Mouse (Mus musculus) forebrain, postnatal 0 days (tissue): ENCODE data around the gene Uso1. TPM values are rescaled to one million over a fixed set of nuclear protein-coding genes. Genes with fewer than 3 reads are reported as not detected.
A peak's percentile ranks its signal among the peaks of the same experiment; 100 is the strongest.

Source experiments
- ATAC-seq: fragments of 200-750 bp; cut with Nextera tagmentation; 2 replicates; pipeline ENCODE4 v1.8.0; 2017; ENCODE audit warnings: mild to moderate bottlenecking, moderate library complexity
- DNase-seq: peaks from one replicate; pipeline ENCODE4 v3.0.0-alpha.2; 2015
- H3K27ac ChIP-seq: fragments of 300-500 bp; sonication (generic); 2 replicates; pipeline ENCODE4 v1.5.1; 2014; ENCODE audit warnings: low read depth, mild to moderate bottlenecking, antibody characterized with exemption, low read length, moderate library complexity, mixed read lengths
- H3K27me3 ChIP-seq: fragments of 300-500 bp; sonication (generic); 2 replicates; pipeline ENCODE4 v1.6.1; 2014; ENCODE audit warnings: mild to moderate bottlenecking, low read length, mixed read lengths; ENCODE audit not compliant: insufficient read depth
- H3K36me3 ChIP-seq: fragments of 300-500 bp; sonication (generic); 2 replicates; pipeline ENCODE4 v1.6.1; 2014; ENCODE audit warnings: mild to moderate bottlenecking, moderate library complexity; ENCODE audit not compliant: insufficient read depth
- H3K4me1 ChIP-seq: fragments of 300-500 bp; sonication (generic); 2 replicates; pipeline ENCODE4 v1.6.1; 2014; ENCODE audit warnings: antibody characterized with exemption; ENCODE audit not compliant: insufficient read depth
- H3K4me2 ChIP-seq: fragments of 300-500 bp; sonication (generic); 2 replicates; pipeline ENCODE4 v1.6.1; 2014; ENCODE audit warnings: low read depth, mild to moderate bottlenecking, moderate library complexity
- H3K4me3 ChIP-seq: fragments of 300-500 bp; sonication (generic); 2 replicates; pipeline ENCODE4 v1.5.1; 2014; ENCODE audit warnings: low read depth, low read length, mixed read lengths
- H3K9ac ChIP-seq: fragments of 300-500 bp; sonication (generic); 2 replicates; pipeline ENCODE4 v1.6.1; 2014; ENCODE audit warnings: mild to moderate bottlenecking
- H3K9me3 ChIP-seq: fragments of 300-500 bp; sonication (generic); 2 replicates; pipeline ENCODE4 v1.6.1; 2016; ENCODE audit warnings: low read length
- CTCF ChIP-seq: sonication (generic); IDR thresholded peaks from 2 replicates; pipeline ENCODE4 v1.5.1; 2016; ENCODE audit warnings: antibody characterized with exemption, control low read depth, low read depth
- WGBS: fragments of 180-500 bp; shearing (Covaris S2); extraction: QIAGEN DNeasy Blood & Tissue Kit; methylation state at CpG from one replicate; pipeline ENCODE4 v1.1.7; 2014; 5-methylcytosine and 5-hydroxymethylcytosine counted together
- polyA plus RNA-seq: library from polyadenylated mRNA; unstranded; fragments of >200 nt; fragmentation: Nextera tagmentation; extraction: Ambion mirVana; gene quantifications from 2 replicates; pipeline ENCODE4 v1.2.1, GENCODE M21; 2015
- total RNA-seq: library from RNA; depleted of rRNA; stranded (reverse); fragments of >200 nt; gene quantifications from 2 replicates; pipeline ENCODE4 v1.2.3, GENCODE M21; 2014

Gene Uso1
- total and polyA plus RNA-seq, 2 experiments from 2014 or later = 19.1 to 24.8 TPM

- no peaks in the 10 kb centered on the region for H3K4me1 ChIP-seq
- WGBS = 82% methylated on average over 8 of the region's 8 CpGs
These were observed 72.5 kb downstream of the Uso1 start for GRCm38 (mm10) chr5:92210205-92210604.

GRCm38 (mm10) chr5:92212231-92212630 is 74.5 kb downstream of the Uso1 start:
- no peaks in the 10 kb centered on the region for H3K27me3 ChIP-seq
- H3K36me3 ChIP-seq = no peaks in the 10 kb centered on the region
- no peaks in the 10 kb centered on the region for H3K4me1 ChIP-seq
- no peak for ATAC-seq
- H3K9me3 ChIP-seq = no peaks in the 10 kb centered on the region
- no peak overlapping the region for H3K4me2 ChIP-seq
- no peak overlapping the region for H3K9ac ChIP-seq
- no peak for DNase-seq
- no peak overlapping the region for H3K27ac ChIP-seq
- 87% methylated on average over 4 of the region's 4 CpGs for WGBS
- H3K4me3 ChIP-seq = no peak overlapping the region
- TF ChIP-seq CTCF = no peak

More at GRCm38 (mm10) chr5:92210205-92210604, 72.5 kb downstream of the Uso1 start:
- no peaks in the 10 kb centered on the region for H3K9me3 ChIP-seq
- H3K36me3 ChIP-seq = no peaks in the 10 kb centered on the region; the same call in 1 of the 2 replicates
- H3K4me2 ChIP-seq = no peak overlapping the region
- H3K27me3 ChIP-seq = no peaks in the 10 kb centered on the region
- no peak overlapping the region for H3K4me3 ChIP-seq
- no peak overlapping the region for H3K9ac ChIP-seq
- TF ChIP-seq CTCF = no peak
- no peak overlapping the region for H3K27ac ChIP-seq
- no peak for DNase-seq
- no peak for ATAC-seq

DNA sequence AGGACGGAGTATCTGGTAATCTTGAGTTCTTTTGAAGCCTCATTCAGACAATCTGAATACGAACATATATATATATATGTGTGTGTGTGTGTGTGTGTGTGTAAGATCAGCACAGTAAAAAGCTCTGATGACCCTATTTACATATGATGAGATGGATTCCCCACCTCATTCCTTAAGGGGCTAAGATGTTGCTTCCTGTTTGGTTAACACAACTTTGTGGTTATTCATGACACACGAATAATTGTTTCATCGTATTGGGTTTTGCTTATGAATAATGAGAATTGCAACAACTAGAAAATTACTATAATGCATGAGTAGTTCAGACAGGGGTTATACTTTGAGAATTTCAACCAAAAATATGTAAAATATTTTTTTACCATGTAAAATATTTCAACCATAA is 77.6 kb downstream of the Uso1 start, which contains the start of gene U90926:
Gene U90926, minus strand, starts transcription at position 101 of the 400 bp plus-strand sequence.
- Histone ChIP-seq H3K36me3 (no peaks in the 10 kb centered on the region), H3K9ac (no peak within 1 kb of the TSS), H3K4me1 (no peaks in the 10 kb centered on the region), H3K9me3 (no peaks in the 10 kb centered on the region), H3K4me2 (no peak within 1 kb of the TSS), H3K4me3 (no peak within 1 kb of the TSS), H3K27me3 (no peaks in the 10 kb centered on the region), H3K27ac (no peak within 1 kb of the TSS)
- WGBS = 93% methylated on average over 4 of the region's 4 CpGs
- TF ChIP-seq CTCF = no peak
- DNase-seq (no peak), ATAC-seq (no peak)

DNA sequence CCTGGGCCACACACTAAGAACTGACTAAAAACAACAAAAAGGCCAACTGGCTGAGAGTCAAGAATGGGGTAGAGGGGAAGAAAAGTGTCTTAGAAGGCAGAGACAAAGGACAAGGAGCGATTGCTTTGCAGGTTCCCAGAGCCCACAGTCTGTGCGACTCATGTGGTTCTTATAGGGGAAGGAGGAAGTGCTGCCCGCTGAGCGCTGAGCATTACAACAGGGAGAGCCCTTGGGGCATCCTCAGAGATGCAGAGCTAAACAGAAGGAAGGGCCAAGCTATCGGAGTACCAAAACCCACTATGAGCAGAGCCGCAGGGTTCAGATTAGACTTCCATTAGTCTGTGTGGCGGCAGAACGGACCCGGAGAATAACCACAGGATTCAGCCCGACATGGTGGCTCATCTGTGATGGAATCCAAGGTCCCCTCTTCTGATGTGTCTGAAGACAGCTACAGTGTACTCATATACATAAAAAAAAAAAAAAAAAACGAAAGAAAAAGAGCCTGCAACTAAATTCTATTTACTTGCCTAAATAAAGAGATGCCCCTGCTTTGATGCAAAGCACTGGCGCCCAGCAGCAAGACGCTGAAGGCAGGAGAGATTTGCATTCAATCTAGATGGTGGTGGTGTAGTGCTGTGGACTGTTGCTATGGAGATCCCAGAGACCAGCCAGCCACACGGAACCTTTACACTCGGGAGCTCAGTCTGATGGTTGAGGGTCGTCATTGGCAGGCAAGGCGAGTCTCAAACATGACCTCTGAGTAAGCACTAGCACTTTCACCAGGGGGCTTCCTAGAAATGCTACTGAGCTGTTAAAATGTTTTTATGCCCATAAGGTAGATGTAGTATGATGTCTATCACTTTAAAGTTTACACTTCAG is 81.4 kb downstream of the Uso1 start:
- ATAC-seq (peak; percentile 91), DNase-seq (peak; percentile 31)
- WGBS = 27% methylated on average over 17 of the region's 17 CpGs
- no peak overlapping the region for H3K4me3 ChIP-seq
- H3K4me1 ChIP-seq = no peaks in the 10 kb centered on the region
- H3K9me3 ChIP-seq = no peaks in the 10 kb centered on the region
- H3K9ac ChIP-seq = no peak overlapping the region
- H3K27ac ChIP-seq = peak overlapping the region; percentile 10; the same call in 1 of the 2 replicates
- H3K36me3 ChIP-seq = no peaks in the 10 kb centered on the region
- H3K4me2 ChIP-seq = 0 out of 2 replicates have a peak overlapping the region, but pooled peaks have one; percentile 3
- H3K27me3 ChIP-seq = no peaks in the 10 kb centered on the region
- no peak for TF ChIP-seq CTCF

DNA sequence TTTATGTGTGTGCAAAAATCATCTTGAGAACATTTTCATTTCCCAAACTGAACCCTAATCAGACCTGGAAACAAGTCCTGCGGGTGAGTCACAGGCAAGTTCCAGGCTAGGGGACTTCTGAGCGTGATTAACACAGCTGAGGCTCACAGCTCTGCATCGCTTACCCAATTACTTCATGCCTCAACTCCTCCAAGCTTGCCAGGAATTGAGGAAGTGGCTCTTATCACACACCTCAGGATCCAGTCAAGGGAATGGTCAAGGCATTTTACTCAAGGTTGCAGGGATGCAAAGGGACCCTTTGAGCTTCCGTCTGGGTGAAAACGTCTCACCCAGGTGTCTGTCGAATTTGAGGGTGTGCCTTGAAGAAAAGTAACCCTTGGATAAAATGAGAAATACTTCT is 82.1 kb downstream of the Uso1 start:
- DNase-seq (no peak), ATAC-seq (peak; percentile 32; the same call in 1 of the 2 replicates)
- H3K9ac ChIP-seq = no peak overlapping the region
- no peaks in the 10 kb centered on the region for H3K27me3 ChIP-seq
- H3K4me1 ChIP-seq = no peaks in the 10 kb centered on the region
- TF ChIP-seq CTCF = no peak
- 57% methylated on average over 6 of the region's 6 CpGs for WGBS
- H3K9me3 ChIP-seq = no peaks in the 10 kb centered on the region
- no peak overlapping the region for H3K4me2 ChIP-seq
- H3K27ac ChIP-seq = no peak overlapping the region
- H3K4me3 ChIP-seq = no peak overlapping the region
- no peaks in the 10 kb centered on the region for H3K36me3 ChIP-seq

DNA sequence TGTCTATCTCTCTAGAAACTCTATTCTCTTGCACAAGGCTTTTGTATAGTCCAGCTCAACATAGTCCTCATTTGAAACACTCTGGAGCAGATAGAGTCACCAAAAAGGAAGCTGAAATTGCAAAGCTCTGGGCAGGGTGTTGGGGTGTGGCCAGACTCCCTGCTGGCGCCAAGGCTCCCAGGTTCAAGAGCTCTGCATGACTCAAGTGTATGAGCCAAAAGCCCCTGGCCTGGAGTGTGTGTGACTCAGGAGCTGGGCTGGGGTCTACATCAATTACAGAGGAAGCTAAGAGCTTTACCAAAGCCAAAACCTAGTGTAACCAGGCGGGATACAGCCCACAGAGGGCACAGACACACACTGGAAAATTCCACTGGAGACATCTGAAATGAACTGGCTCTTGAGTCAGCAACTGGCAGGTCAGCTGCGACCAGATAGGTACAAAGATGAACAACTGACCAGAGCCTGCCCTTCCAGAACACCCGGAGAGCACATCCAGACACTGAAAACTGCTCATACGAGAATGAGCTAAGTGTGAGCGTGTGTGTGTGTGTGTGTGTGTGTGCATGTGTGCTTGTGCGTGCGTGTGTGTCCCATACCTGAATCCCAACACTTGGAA is 82.7 kb downstream of the Uso1 start:
- WGBS = 95% methylated on average over 8 of the region's 8 CpGs
- Histone ChIP-seq H3K9ac (no peak overlapping the region), H3K4me3 (no peak overlapping the region), H3K4me2 (no peak overlapping the region), H3K4me1 (no peaks in the 10 kb centered on the region), H3K27ac (no peak overlapping the region), H3K9me3 (no peaks in the 10 kb centered on the region), H3K36me3 (no peaks in the 10 kb centered on the region), H3K27me3 (no peaks in the 10 kb centered on the region)
- no peak for ATAC-seq
- no peak for TF ChIP-seq CTCF
- DNase-seq = no peak

GRCm38 (mm10) chr5:92227782-92228181 is 90.0 kb downstream of the Uso1 start:
- Histone ChIP-seq H3K9me3 (no peaks in the 10 kb centered on the region), H3K9ac (no peak overlapping the region), H3K4me1 (no peaks in the 10 kb centered on the region), H3K4me3 (no peak overlapping the region), H3K27ac (no peak overlapping the region), H3K27me3 (no peaks in the 10 kb centered on the region), H3K36me3 (no peaks in the 10 kb centered on the region), H3K4me2 (no peak overlapping the region)
- no peak for TF ChIP-seq CTCF
- DNase-seq = no peak
- WGBS = 91% methylated on average over 7 of the region's 7 CpGs
- no peak for ATAC-seq
